Mouse (Mus musculus) olfactory bulb, adult 2 months (tissue): ENCODE data around the gene Olfr1427.

ENCODE experiments used
- CTCF ChIP-seq: fragments of 200-500 bp; IDR thresholded peaks from 2 replicates; pipeline ENCODE4 v1.5.1; 2012; ENCODE audit warnings: low read depth, mild to moderate bottlenecking, low read length, moderate library complexity; ENCODE audit not compliant: insufficient read depth
- POLR2A ChIP-seq: fragments of 200-500 bp; IDR thresholded peaks from 2 replicates; pipeline ENCODE4 v1.6.1; 2012; ENCODE audit warnings: mild to moderate bottlenecking, low read depth, low read length, moderate library complexity; ENCODE audit not compliant: insufficient read depth

GRCm38 (mm10) chr19:12113807-12114206 lies 10.7 kb upstream of the Olfr1427 start:
- TF ChIP-seq CTCF (no peak), POLR2A (no peak)
